Mouse (Mus musculus): ENCODE measurements around the gene Traf3. TPM values are rescaled to one million over a fixed set of nuclear protein-coding genes. Genes with fewer than 3 reads are reported as not detected.

Traf3 gene
- total RNA-seq, 1 experiment, result 12.4 TPM

GRCm38 (mm10) chr12:111241916-111242315, 75.7 kb downstream of the Traf3 start:
- Histone ChIP-seq H3K27ac (ENCODE audit: insufficient read depth, low read depth, low read length, poor library complexity, severe bottlenecking) (no peak overlapping the region), H3K36me3 (ENCODE audit: control insufficient read depth, insufficient read depth, low read length, poor library complexity, severe bottlenecking) (peaks cover 12% of the 10 kb centered on the region; the same call in 1 of the 2 replicates), H3K4me1 (ENCODE audit: control insufficient read depth in 2 of 2, insufficient read depth in 2 of 2, low read length in 2 of 2, poor library complexity in 1 of 2) (peaks cover 0 to 2% of the 10 kb centered on the region in 2 experiments; a peak in 1 of 4 replicates), H3K9ac (ENCODE audit: insufficient read depth, low read depth, low read length, poor library complexity, severe bottlenecking) (no peak overlapping the region), H3K9me3 (ENCODE audit: control insufficient read depth, insufficient read depth, low read depth, low read length) (no peaks in the 10 kb centered on the region), H3K4me3 (ENCODE audit: insufficient read depth in 1 of 2, low read depth in 1 of 2, low read length in 2 of 2, poor library complexity in 1 of 2, severe bottlenecking in 1 of 2) (no peak overlapping the region)
- TF ChIP-seq ZNF384 (IDR thresholded peaks at IDR 0.05; ENCODE audit: low read depth, low read length) (no peak), CHD2 (IDR thresholded peaks at IDR 0.05; ENCODE audit: low read depth, low read length) (no peak), HCFC1 (IDR thresholded peaks at IDR 0.05; ENCODE audit: borderline replicate concordance, insufficient read depth, low read length) (no peak), ZC3H11A (IDR thresholded peaks at IDR 0.05; ENCODE audit: borderline replicate concordance, low read depth, low read length) (no peak), MAFK (IDR thresholded peaks at IDR 0.05; ENCODE audit: insufficient read depth, low read depth, low read length) (no peak)
- in situ Hi-C loops (cut with MboI; ENCODE audit: low sequenced_read_pairs in 2 of 2, unreplicated experiment in 2 of 2), result no loop called here
- no peak for DNase-seq (ENCODE audit: low read depth, low spot score)

- H3K4me1 ChIP-seq (ENCODE audit: control insufficient read depth in 2 of 2, insufficient read depth in 2 of 2, low read length in 2 of 2, poor library complexity in 1 of 2), result peaks cover 0 to 2% of the 10 kb centered on the region in 2 experiments; a peak in 1 of 4 replicates
- no peak overlapping the region for H3K9ac ChIP-seq (ENCODE audit: insufficient read depth, low read depth, low read length, poor library complexity, severe bottlenecking)
- no peak for TF ChIP-seq ZNF384 (IDR thresholded peaks at IDR 0.05; ENCODE audit: low read depth, low read length)
- no peak for TF ChIP-seq HCFC1 (IDR thresholded peaks at IDR 0.05; ENCODE audit: borderline replicate concordance, insufficient read depth, low read length)
- TF ChIP-seq CHD2 (IDR thresholded peaks at IDR 0.05; ENCODE audit: low read depth, low read length), result no peak
- no peak for TF ChIP-seq MAFK (IDR thresholded peaks at IDR 0.05; ENCODE audit: insufficient read depth, low read depth, low read length)
- TF ChIP-seq ZC3H11A (IDR thresholded peaks at IDR 0.05; ENCODE audit: borderline replicate concordance, low read depth, low read length), result no peak
- no peak overlapping the region for H3K4me3 ChIP-seq (ENCODE audit: insufficient read depth in 1 of 2, low read depth in 1 of 2, low read length in 2 of 2, poor library complexity in 1 of 2, severe bottlenecking in 1 of 2)
- in situ Hi-C loops (cut with MboI; ENCODE audit: low sequenced_read_pairs in 2 of 2, unreplicated experiment in 2 of 2), result no loop called here
- no peaks in the 10 kb centered on the region for H3K9me3 ChIP-seq (ENCODE audit: control insufficient read depth, insufficient read depth, low read depth, low read length)
- no peak for DNase-seq (ENCODE audit: low read depth, low spot score)
- H3K27ac ChIP-seq (ENCODE audit: insufficient read depth, low read depth, low read length, poor library complexity, severe bottlenecking), result no peak overlapping the region
- peaks cover 12% of the 10 kb centered on the region; the same call in 1 of the 2 replicates for H3K36me3 ChIP-seq (ENCODE audit: control insufficient read depth, insufficient read depth, low read length, poor library complexity, severe bottlenecking)
Measured at GRCm38 (mm10) chr12:111242346-111242745, 76.2 kb downstream of the Traf3 start.

- Histone ChIP-seq H3K4me1 (ENCODE audit: control insufficient read depth in 2 of 2, insufficient read depth in 2 of 2, low read length in 2 of 2, poor library complexity in 1 of 2) (no peaks in the 10 kb centered on the region; a peak in 1 of 4 replicates), H3K36me3 (ENCODE audit: control insufficient read depth, insufficient read depth, low read length, poor library complexity, severe bottlenecking) (peaks cover 10% of the 10 kb centered on the region; the same call in 1 of the 2 replicates), H3K4me3 (ENCODE audit: insufficient read depth in 1 of 2, low read depth in 1 of 2, low read length in 2 of 2, poor library complexity in 1 of 2, severe bottlenecking in 1 of 2) (no peak overlapping the region), H3K27ac (ENCODE audit: insufficient read depth, low read depth, low read length, poor library complexity, severe bottlenecking) (no peak overlapping the region), H3K9ac (ENCODE audit: insufficient read depth, low read depth, low read length, poor library complexity, severe bottlenecking) (no peak overlapping the region), H3K9me3 (ENCODE audit: control insufficient read depth, insufficient read depth, low read depth, low read length) (no peaks in the 10 kb centered on the region)
- no peak for DNase-seq (ENCODE audit: low read depth, low spot score)
- in situ Hi-C loops (cut with MboI; ENCODE audit: low sequenced_read_pairs in 2 of 2, unreplicated experiment in 2 of 2), result no loop called here
- TF ChIP-seq ZC3H11A (IDR thresholded peaks at IDR 0.05; ENCODE audit: borderline replicate concordance, low read depth, low read length) (no peak), MAFK (IDR thresholded peaks at IDR 0.05; ENCODE audit: insufficient read depth, low read depth, low read length) (no peak), ZNF384 (IDR thresholded peaks at IDR 0.05; ENCODE audit: low read depth, low read length) (no peak), HCFC1 (IDR thresholded peaks at IDR 0.05; ENCODE audit: borderline replicate concordance, insufficient read depth, low read length) (no peak), CHD2 (IDR thresholded peaks at IDR 0.05; ENCODE audit: low read depth, low read length) (no peak)
Measured at GRCm38 (mm10) chr12:111243733-111244132, 77.6 kb downstream of the Traf3 start.

GRCm38 (mm10) chr12:111245070-111245469, 78.9 kb downstream of the Traf3 start:
- no peaks in the 10 kb centered on the region; a peak in 1 of 4 replicates for H3K4me1 ChIP-seq (ENCODE audit: control insufficient read depth in 2 of 2, insufficient read depth in 2 of 2, low read length in 2 of 2, poor library complexity in 1 of 2)
- no peak overlapping the region for H3K9ac ChIP-seq (ENCODE audit: insufficient read depth, low read depth, low read length, poor library complexity, severe bottlenecking)
- no peak for DNase-seq (ENCODE audit: low read depth, low spot score)
- H3K36me3 ChIP-seq (ENCODE audit: control insufficient read depth, insufficient read depth, low read length, poor library complexity, severe bottlenecking), result peaks cover 10% of the 10 kb centered on the region; the same call in 1 of the 2 replicates
- H3K9me3 ChIP-seq (ENCODE audit: control insufficient read depth, insufficient read depth, low read depth, low read length), result no peaks in the 10 kb centered on the region
- no peak for TF ChIP-seq CHD2 (IDR thresholded peaks at IDR 0.05; ENCODE audit: low read depth, low read length)
- no peak for TF ChIP-seq ZNF384 (IDR thresholded peaks at IDR 0.05; ENCODE audit: low read depth, low read length)
- no peak for TF ChIP-seq HCFC1 (IDR thresholded peaks at IDR 0.05; ENCODE audit: borderline replicate concordance, insufficient read depth, low read length)
- TF ChIP-seq MAFK (IDR thresholded peaks at IDR 0.05; ENCODE audit: insufficient read depth, low read depth, low read length), result no peak
- no peak for TF ChIP-seq ZC3H11A (IDR thresholded peaks at IDR 0.05; ENCODE audit: borderline replicate concordance, low read depth, low read length)
- H3K27ac ChIP-seq (ENCODE audit: insufficient read depth, low read depth, low read length, poor library complexity, severe bottlenecking), result no peak overlapping the region
- no peak overlapping the region for H3K4me3 ChIP-seq (ENCODE audit: insufficient read depth in 1 of 2, low read depth in 1 of 2, low read length in 2 of 2, poor library complexity in 1 of 2, severe bottlenecking in 1 of 2)
- in situ Hi-C loops (cut with MboI; ENCODE audit: low sequenced_read_pairs in 2 of 2, unreplicated experiment in 2 of 2), result no loop called here

All from ES-E14 (cell line).